Comparison of ENCODE assay signal across 8 mouse cellular contexts in genomic region chr9:108759121-108759520, GRCm38 (mm10).
"Had no signal": no experiment of that assay in that cellular context is flagged by ENCODE, and none has a peak within 500 bp of the region (broad histone marks: within the 10 kb centered on the region; RNA-seq: fewer than 3 reads in every experiment).

No protein-coding gene starts in this region.

- H3K36me3 ChIP-seq: midbrain, embryonic 10.5 days; midbrain, embryonic 13.5 days; neural tube, embryonic 13.5 days; neural tube, embryonic 15.5 days had no signal

- H3K27me3 ChIP-seq: midbrain, embryonic 13.5 days; neural tube, embryonic 13.5 days; neural tube, embryonic 15.5 days had no signal

- H3K27ac ChIP-seq: liver, embryonic 14.5 days; midbrain, embryonic 10.5 days; midbrain, embryonic 13.5 days; neural tube, embryonic 13.5 days; neural tube, embryonic 15.5 days had no signal

- H3K4me1 ChIP-seq: midbrain, embryonic 13.5 days; neural tube, embryonic 13.5 days; neural tube, embryonic 15.5 days had no signal

- H3K9ac ChIP-seq: liver, embryonic 14.5 days; lung, embryonic 14.5 days; midbrain, embryonic 13.5 days; neural tube, embryonic 13.5 days; neural tube, embryonic 15.5 days had no signal

- H3K4me3 ChIP-seq: midbrain, embryonic 10.5 days; midbrain, embryonic 13.5 days; myocyte; neural tube, embryonic 13.5 days; neural tube, embryonic 15.5 days had no signal

- H3K9me3 ChIP-seq: midbrain, embryonic 10.5 days; midbrain, embryonic 13.5 days; neural tube, embryonic 13.5 days; neural tube, embryonic 15.5 days had no signal

- DNase-seq: right cerebral cortex, postnatal 25 days had no signal
